Mouse (Mus musculus) embryonic facial prominence, embryonic 13.5 days (tissue): ENCODE data around the gene Gm37240. TPM values are rescaled to one million over a fixed set of nuclear protein-coding genes. Genes with fewer than 3 reads are reported as not detected.
"Not testable (repeated sequence)": the region's sequence is repeated elsewhere in the genome, so short reads cannot be mapped to it uniquely, and the experiment has no call there.

ENCODE experiments used
- ATAC-seq: fragments of 200-750 bp; cut with Nextera tagmentation; 2 replicates; pipeline ENCODE4 v1.8.0; 2017; ENCODE audit warnings: low read depth; ENCODE audit not compliant: insufficient number of reproducible peaks, insufficient read depth, low FRiP score, low TSS enrichment
- H3K27ac ChIP-seq: fragments of 300-500 bp; sonication (generic); 2 replicates; pipeline ENCODE4 v1.5.1; 2015; ENCODE audit warnings: moderate library complexity, mild to moderate bottlenecking, inconsistent platforms
- H3K27me3 ChIP-seq: fragments of 300-500 bp; sonication (generic); 2 replicates; pipeline ENCODE4 v1.6.1; 2015; ENCODE audit warnings: mild to moderate bottlenecking, inconsistent platforms
- H3K36me3 ChIP-seq: fragments of 300-500 bp; sonication (generic); 2 replicates; pipeline ENCODE4 v1.6.1; 2015; ENCODE audit warnings: mild to moderate bottlenecking, inconsistent platforms
- H3K4me1 ChIP-seq: fragments of 300-500 bp; sonication (generic); 2 replicates; pipeline ENCODE4 v1.6.1; 2015; ENCODE audit warnings: inconsistent platforms
- H3K4me2 ChIP-seq: fragments of 300-500 bp; sonication (generic); 2 replicates; pipeline ENCODE4 v1.6.1; 2015; ENCODE audit warnings: moderate library complexity, mild to moderate bottlenecking, inconsistent platforms
- H3K4me3 ChIP-seq: fragments of 300-500 bp; sonication (generic); 2 replicates; pipeline ENCODE4 v1.5.1; 2015; ENCODE audit warnings: mild to moderate bottlenecking, inconsistent platforms
- H3K9ac ChIP-seq: fragments of 300-500 bp; sonication (generic); 2 replicates; pipeline ENCODE4 v1.6.1; 2015; ENCODE audit warnings: mild to moderate bottlenecking, inconsistent platforms
- H3K9me3 ChIP-seq: fragments of 300-500 bp; sonication (generic); 2 replicates; pipeline ENCODE4 v1.6.1; 2016; ENCODE audit warnings: inconsistent platforms
- WGBS: fragments of 180-500 bp; shearing (Covaris S2); methylation state at CpG from one replicate; pipeline ENCODE4 v1.1.7; 2015; ENCODE audit warnings: mixed read lengths; 5-methylcytosine and 5-hydroxymethylcytosine counted together
- polyA plus RNA-seq: library from polyadenylated mRNA; unstranded; fragments of >200 nt; fragmentation: Nextera tagmentation; extraction: Ambion mirVana; gene quantifications from 2 replicates; pipeline ENCODE4 v1.2.1, GENCODE M21; 2015

Gene Gm37240
- polyA plus RNA-seq, 1 experiment from 2014 or later: 6.3 TPM

GRCm38 (mm10) chr3:84569587-84569986 lies 1317.7 kb downstream of the Gm37240 start:
- no peaks in the 10 kb centered on the region for H3K9me3 ChIP-seq
- H3K4me1 ChIP-seq: peaks cover 10% of the 10 kb centered on the region
- ATAC-seq: no peak
- WGBS: 67% methylated on average over 6 of the region's 6 CpGs
- no peak overlapping the region for H3K4me3 ChIP-seq
- no peak overlapping the region for H3K9ac ChIP-seq
- H3K4me2 ChIP-seq: no peak overlapping the region
- H3K36me3 ChIP-seq: 0 out of 2 replicates have a peak, but pooled peaks cover 5% of the 10 kb centered on the region
- H3K27me3 ChIP-seq: no peaks in the 10 kb centered on the region
- no peak overlapping the region for H3K27ac ChIP-seq

GRCm38 (mm10) chr3:84568540-84568939 lies 1318.8 kb downstream of the Gm37240 start:
- no peak overlapping the region for H3K9ac ChIP-seq
- no peak overlapping the region for H3K4me2 ChIP-seq
- H3K9me3 ChIP-seq: no peaks in the 10 kb centered on the region
- no peak for ATAC-seq
- 0 out of 2 replicates have a peak, but pooled peaks cover 5% of the 10 kb centered on the region for H3K36me3 ChIP-seq
- peaks cover 10% of the 10 kb centered on the region for H3K4me1 ChIP-seq
- no peak overlapping the region for H3K27ac ChIP-seq
- no peaks in the 10 kb centered on the region for H3K27me3 ChIP-seq
- H3K4me3 ChIP-seq: no peak overlapping the region
- WGBS: 88% methylated on average over 6 of the region's 6 CpGs

DNA sequence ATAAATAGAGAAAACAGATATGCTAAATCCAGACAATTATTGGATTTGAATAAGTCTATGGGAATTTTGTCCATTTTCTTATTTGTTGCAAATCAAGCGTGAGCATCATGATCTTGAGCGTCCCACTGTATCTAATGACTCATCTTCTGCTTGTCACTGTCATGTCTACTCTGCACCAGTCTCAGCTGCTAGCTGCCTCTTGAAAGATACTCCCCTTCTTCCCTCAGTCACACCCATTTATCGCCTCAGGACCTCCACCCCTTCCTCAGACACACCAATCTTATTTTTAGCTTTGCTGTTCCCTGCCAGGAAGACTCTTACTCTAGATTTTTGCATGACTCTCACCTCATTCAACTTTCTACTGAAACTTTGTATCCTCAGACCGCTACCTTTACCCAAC lies 1323.9 kb downstream of the Gm37240 start:
- no peak overlapping the region for H3K4me2 ChIP-seq
- 84% methylated on average over 4 of the region's 4 CpGs for WGBS

DNA sequence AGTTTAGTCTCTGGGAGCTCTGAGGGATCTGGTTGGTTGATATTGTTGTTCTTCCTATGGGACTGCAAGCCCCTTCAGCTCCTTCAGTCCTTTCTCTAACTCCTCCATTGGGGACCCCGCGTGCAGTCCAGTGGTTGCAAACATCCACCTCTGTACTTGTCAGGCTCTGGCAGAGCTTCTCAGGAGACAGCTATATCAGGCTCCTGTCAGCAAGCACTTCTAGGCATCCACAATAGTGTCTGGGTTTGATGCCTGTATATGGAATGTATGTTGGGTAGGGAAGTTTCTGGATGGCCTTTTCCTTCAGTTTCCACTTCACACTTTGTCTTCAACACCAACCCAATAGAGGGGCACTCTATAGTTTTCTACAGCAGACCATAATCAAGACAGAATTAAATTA lies 1324.4 kb downstream of the Gm37240 start:
- H3K9me3 ChIP-seq, H3K36me3 ChIP-seq, ATAC-seq, H3K27ac ChIP-seq, H3K4me2 ChIP-seq, H3K9ac ChIP-seq, H3K4me1 ChIP-seq, H3K4me3 ChIP-seq, H3K27me3 ChIP-seq: not testable (repeated sequence)
- 91% methylated on average over 2 of the region's 2 CpGs for whole genome bisulfite sequencing

More for the DNA sequence above, 1323.9 kb downstream of the Gm37240 start:
- Histone ChIP-seq H3K27me3 (no peaks in the 10 kb centered on the region), H3K9me3 (no peaks in the 10 kb centered on the region), H3K36me3 (no peaks in the 10 kb centered on the region), H3K27ac (no peak overlapping the region), H3K4me3 (no peak overlapping the region), H3K9ac (no peak overlapping the region), H3K4me1 (no peaks in the 10 kb centered on the region)
- no peak for ATAC-seq

GRCm38 (mm10) chr3:84558301-84558700 lies 1329.0 kb downstream of the Gm37240 start:
- 93% methylated on average over 3 of the region's 3 CpGs for WGBS
- H3K9ac ChIP-seq: no peak overlapping the region
- H3K27ac ChIP-seq: no peak overlapping the region
- no peak overlapping the region for H3K4me3 ChIP-seq
- peaks cover 5% of the 10 kb centered on the region for H3K4me1 ChIP-seq
- no peak for ATAC-seq
- H3K9me3 ChIP-seq: no peaks in the 10 kb centered on the region
- no peaks in the 10 kb centered on the region for H3K27me3 ChIP-seq
- H3K36me3 ChIP-seq: no peaks in the 10 kb centered on the region
- H3K4me2 ChIP-seq: no peak overlapping the region

DNA sequence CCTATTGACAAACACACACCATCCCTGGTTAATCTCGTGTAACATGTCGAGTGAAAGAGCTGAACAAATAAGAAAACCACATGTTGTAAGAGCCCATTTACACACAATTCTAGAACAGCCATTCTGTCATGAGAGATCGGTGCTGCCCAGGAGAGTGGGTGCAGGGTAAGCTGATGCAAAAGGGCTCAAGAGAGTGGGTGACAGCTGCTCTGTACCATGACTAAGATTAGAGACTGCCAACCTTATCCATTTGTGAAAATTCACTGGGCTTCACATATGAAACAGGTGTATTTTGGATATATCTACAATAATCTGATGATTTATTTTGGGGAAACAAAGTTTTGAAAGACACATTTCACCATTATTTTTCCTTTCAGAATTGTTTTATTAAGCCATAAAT lies 1331.5 kb downstream of the Gm37240 start:
- no peak for ATAC-seq
- WGBS: 82% methylated on average over 3 of the region's 3 CpGs
- H3K9ac ChIP-seq: no peak overlapping the region

DNA sequence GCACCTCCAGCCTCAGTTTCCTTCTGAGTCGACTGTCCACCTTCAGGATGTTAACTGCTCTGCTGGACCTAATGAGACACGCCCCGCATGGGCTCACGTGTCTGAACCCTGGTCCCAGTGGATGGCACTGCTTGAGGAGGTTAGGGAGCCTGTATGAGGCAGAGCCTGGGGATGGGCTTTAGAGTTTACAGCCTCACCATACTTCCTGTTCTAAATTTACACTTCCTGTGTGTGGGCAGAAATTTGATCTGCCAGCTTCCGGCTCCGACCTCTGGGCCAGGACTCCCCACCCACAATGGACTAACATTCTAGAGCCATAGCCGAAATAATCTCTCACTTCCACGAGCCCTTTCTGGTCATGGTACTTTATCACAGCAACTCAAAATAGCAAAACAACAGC lies 1340.1 kb downstream of the Gm37240 start:
- H3K36me3 ChIP-seq: 0 out of 2 replicates have a peak, but pooled peaks cover 4% of the 10 kb centered on the region
- no peaks in the 10 kb centered on the region for H3K4me1 ChIP-seq
- WGBS: 53% methylated on average over 8 of the region's 8 CpGs
- H3K4me2 ChIP-seq: no peak overlapping the region
- no peaks in the 10 kb centered on the region for H3K27me3 ChIP-seq
- no peak overlapping the region for H3K9ac ChIP-seq
- no peak overlapping the region for H3K4me3 ChIP-seq
- H3K27ac ChIP-seq: no peak overlapping the region
- H3K9me3 ChIP-seq: no peaks in the 10 kb centered on the region
- no peak for ATAC-seq

More for the DNA sequence above, 1331.5 kb downstream of the Gm37240 start:
- Histone ChIP-seq H3K4me1 (peaks cover 5% of the 10 kb centered on the region), H3K27ac (no peak overlapping the region), H3K9me3 (no peaks in the 10 kb centered on the region), H3K27me3 (no peaks in the 10 kb centered on the region), H3K36me3 (no peaks in the 10 kb centered on the region), H3K4me3 (no peak overlapping the region), H3K4me2 (no peak overlapping the region)

GRCm38 (mm10) chr3:84542450-84542849 lies 1344.9 kb downstream of the Gm37240 start:
- H3K27me3 ChIP-seq, H3K27ac ChIP-seq, ATAC-seq, H3K4me1 ChIP-seq, H3K4me2 ChIP-seq, H3K9ac ChIP-seq, H3K4me3 ChIP-seq, H3K36me3 ChIP-seq, H3K9me3 ChIP-seq: not testable (repeated sequence)
- WGBS: 21% methylated on average over 3 of the region's 3 CpGs

DNA sequence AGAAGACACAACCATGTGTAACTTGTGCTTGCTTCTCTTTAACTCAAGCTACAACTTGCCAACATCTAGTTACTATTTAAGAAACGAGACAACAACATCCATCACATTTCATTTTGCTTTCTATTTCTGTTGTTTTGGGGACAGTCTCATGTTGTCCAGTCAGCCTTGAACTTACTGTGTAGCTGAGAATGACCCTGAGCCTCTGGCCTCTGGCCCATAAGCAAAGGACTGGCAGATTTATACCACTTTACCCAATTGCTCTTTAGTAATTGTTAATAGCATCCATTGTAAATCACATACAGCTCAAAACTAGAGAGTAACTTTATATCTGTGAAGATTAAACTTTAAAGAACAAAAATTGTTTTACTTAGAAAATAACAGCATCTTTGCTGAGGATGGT lies 1345.4 kb downstream of the Gm37240 start:
- ATAC-seq: no peak
- H3K4me3 ChIP-seq: no peak overlapping the region

DNA sequence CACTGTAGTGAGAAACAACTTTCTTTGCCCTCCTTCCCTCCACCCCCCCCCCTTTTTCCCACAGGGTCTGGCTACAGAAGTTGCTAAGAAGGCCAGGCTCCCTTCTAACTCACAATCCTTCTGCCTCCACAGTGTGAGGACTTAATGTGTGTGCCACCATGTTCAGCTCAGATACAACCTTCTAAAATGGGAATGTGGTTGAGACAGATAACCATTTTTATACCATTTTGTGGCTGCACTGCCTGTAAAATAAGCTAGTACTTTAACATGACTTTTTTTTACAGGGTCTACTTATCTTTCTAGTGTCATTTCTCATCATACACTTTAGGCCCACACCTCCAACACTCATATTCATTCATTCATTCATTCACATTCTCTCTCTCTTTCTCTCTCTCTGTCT lies 1346.7 kb downstream of the Gm37240 start:
- Histone ChIP-seq H3K27ac (no peak overlapping the region), H3K36me3 (no peaks in the 10 kb centered on the region), H3K4me3 (no peak overlapping the region), H3K4me2 (no peak overlapping the region), H3K27me3 (no peaks in the 10 kb centered on the region), H3K9me3 (no peaks in the 10 kb centered on the region), H3K9ac (no peak overlapping the region), H3K4me1 (peaks cover 4% of the 10 kb centered on the region; the same call in 1 of the 2 replicates)
- no peak for ATAC-seq

More for the DNA sequence above, 1345.4 kb downstream of the Gm37240 start:
- Histone ChIP-seq H3K27me3 (no peaks in the 10 kb centered on the region), H3K36me3 (0 out of 2 replicates have a peak, but pooled peaks cover under 1% of the 10 kb centered on the region), H3K27ac (no peak overlapping the region), H3K9me3 (no peaks in the 10 kb centered on the region), H3K4me2 (no peak overlapping the region), H3K4me1 (peaks cover 4% of the 10 kb centered on the region; the same call in 1 of the 2 replicates), H3K9ac (no peak overlapping the region)
- 84% methylated on average over 1 of the region's 1 CpGs for WGBS

DNA sequence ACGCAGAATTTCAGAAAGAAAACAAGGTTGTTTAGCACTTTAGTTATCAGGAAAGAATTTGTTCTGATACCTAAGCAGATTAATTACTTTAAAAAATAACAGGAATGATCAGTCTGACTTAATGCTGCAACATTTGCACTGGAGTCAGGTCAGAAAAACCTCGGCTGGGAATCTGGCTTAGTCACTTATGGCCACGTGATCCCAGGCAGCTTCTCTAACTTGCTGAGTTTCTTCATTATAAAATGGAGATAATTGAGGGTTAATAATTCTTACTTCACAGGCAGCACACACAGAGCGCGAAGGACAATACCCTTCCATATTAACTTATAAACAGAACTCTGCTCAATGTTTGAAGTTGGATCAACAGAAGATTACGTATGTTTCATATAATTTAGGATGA lies 1350.3 kb downstream of the Gm37240 start:
- no peak overlapping the region for H3K4me3 ChIP-seq
- no peak overlapping the region for H3K4me2 ChIP-seq
- H3K9me3 ChIP-seq: no peaks in the 10 kb centered on the region
- H3K27ac ChIP-seq: no peak overlapping the region
- H3K27me3 ChIP-seq: no peaks in the 10 kb centered on the region
- H3K4me1 ChIP-seq: peaks cover 4% of the 10 kb centered on the region; the same call in 1 of the 2 replicates
- WGBS: 81% methylated on average over 6 of the region's 6 CpGs
- ATAC-seq: no peak
- 0 out of 2 replicates have a peak, but pooled peaks cover 3% of the 10 kb centered on the region for H3K36me3 ChIP-seq
- no peak overlapping the region for H3K9ac ChIP-seq

DNA sequence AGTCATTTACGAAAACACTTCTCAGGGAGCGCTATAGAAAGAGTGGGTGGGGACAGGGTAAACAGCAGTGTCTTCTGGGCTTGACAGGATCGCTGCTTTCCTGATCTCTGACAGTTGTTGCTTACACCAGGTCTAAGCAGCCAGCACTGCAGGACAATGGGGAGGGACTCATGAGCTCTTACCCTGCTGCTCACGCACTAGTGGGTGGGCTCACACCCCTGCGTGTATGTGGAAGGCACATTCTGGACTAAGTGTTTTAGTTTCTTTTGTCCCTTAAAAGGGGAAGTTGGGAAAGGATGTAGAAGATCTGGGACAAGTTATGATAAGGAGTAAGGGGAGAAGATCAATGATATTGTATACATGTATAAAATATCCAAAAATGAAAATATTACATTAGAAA lies 1354.1 kb downstream of the Gm37240 start:
- Histone ChIP-seq H3K4me2 (no peak overlapping the region), H3K27ac (no peak overlapping the region), H3K9ac (no peak overlapping the region), H3K27me3 (no peaks in the 10 kb centered on the region), H3K36me3 (0 out of 2 replicates have a peak, but pooled peaks cover 3% of the 10 kb centered on the region), H3K4me3 (no peak overlapping the region), H3K4me1 (no peaks in the 10 kb centered on the region), H3K9me3 (no peaks in the 10 kb centered on the region)
- no peak for ATAC-seq
- WGBS: 80% methylated on average over 5 of the region's 5 CpGs
